Mouse (Mus musculus): ENCODE measurements around the gene Tubd1.

GRCm38 (mm10) chr11:86574408-86574807 is 29.6 kb downstream of the Tubd1 start:
- TF ChIP-seq CTCF (IDR thresholded peaks at IDR 0.05; ENCODE audit: borderline replicate concordance, insufficient read depth, low read length) (no peak), POLR2A (IDR thresholded peaks at IDR 0.05; ENCODE audit: low read depth, low read length) (no peak)

Measured in embryonic fibroblast, embryonic 13.5 days (primary cell).